Mouse (Mus musculus): ENCODE data around the gene Ooep. TPM values are rescaled to one million over a fixed set of nuclear protein-coding genes. Genes with fewer than 3 reads are reported as not detected.
"Not testable (repeated sequence)": the region's sequence is repeated elsewhere in the genome, so short reads cannot be mapped to it uniquely, and the experiment has no call there.

Gene Ooep
- polyA plus RNA-seq, 1 experiment from 2014 or later = 0.53 TPM

- not testable (repeated sequence) for H3K36me3 ChIP-seq; H3K9ac ChIP-seq; H3K4me1 ChIP-seq (replicated peaks); H3K27me3 ChIP-seq; ATAC-seq (replicated peaks; ENCODE audit: insufficient number of reproducible peaks, insufficient read depth, low FRiP score, low read depth); H3K4me2 ChIP-seq; H3K4me3 ChIP-seq; H3K27ac ChIP-seq; H3K9me3 ChIP-seq (replicated peaks)
- WGBS = 85% methylated on average over 16 of the region's 16 CpGs
Measured at GRCm38 (mm10) chr9:78367959-78368358, 10.6 kb downstream of the Ooep start, which contains the start of gene Dppa5a. Gene Dppa5a (minus strand): TSS chr9:78368177.

GRCm38 (mm10) chr9:78365850-78366544 lies 12.5 kb downstream of the Ooep start:
- WGBS = 60% methylated on average over 13 of the region's 13 CpGs
- no peak overlapping the region for H3K9ac ChIP-seq
- H3K27me3 ChIP-seq = no peaks in the 10 kb centered on the region
- no peak overlapping the region for H3K4me3 ChIP-seq
- H3K4me2 ChIP-seq = no peak overlapping the region
- H3K9me3 ChIP-seq (replicated peaks) = no peaks in the 10 kb centered on the region
- ATAC-seq (replicated peaks; ENCODE audit: insufficient number of reproducible peaks, insufficient read depth, low FRiP score, low read depth) = no peak
- no peaks in the 10 kb centered on the region for H3K36me3 ChIP-seq
- no peaks in the 10 kb centered on the region for H3K4me1 ChIP-seq (replicated peaks)
- no peak overlapping the region for H3K27ac ChIP-seq

GRCm38 (mm10) chr9:78364701-78365100 lies 13.8 kb downstream of the Ooep start:
- no peak for ATAC-seq (replicated peaks; ENCODE audit: insufficient number of reproducible peaks, insufficient read depth, low FRiP score, low read depth)
- WGBS = 90% methylated on average over 6 of the region's 6 CpGs
- Histone ChIP-seq H3K36me3 (no peaks in the 10 kb centered on the region), H3K4me2 (no peak overlapping the region), H3K27me3 (no peaks in the 10 kb centered on the region), H3K9me3 (replicated peaks) (no peaks in the 10 kb centered on the region), H3K4me1 (replicated peaks) (no peaks in the 10 kb centered on the region), H3K27ac (no peak overlapping the region), H3K4me3 (no peak overlapping the region), H3K9ac (no peak overlapping the region)

- H3K9ac ChIP-seq = no peak overlapping the region
- H3K9me3 ChIP-seq (replicated peaks) = no peaks in the 10 kb centered on the region
- no peak overlapping the region for H3K4me3 ChIP-seq
- no peaks in the 10 kb centered on the region for H3K27me3 ChIP-seq
- no peak overlapping the region for H3K4me2 ChIP-seq
- H3K36me3 ChIP-seq = no peaks in the 10 kb centered on the region
- no peak overlapping the region for H3K27ac ChIP-seq
- H3K4me1 ChIP-seq (replicated peaks) = no peaks in the 10 kb centered on the region
- ATAC-seq (replicated peaks; ENCODE audit: insufficient number of reproducible peaks, insufficient read depth, low FRiP score, low read depth) = no peak
- WGBS = 65% methylated on average over 6 of the region's 6 CpGs
Measured at GRCm38 (mm10) chr9:78363374-78363773, 15.2 kb downstream of the Ooep start.

GRCm38 (mm10) chr9:78360484-78360872 lies 18.0 kb downstream of the Ooep start:
- no peak overlapping the region for H3K4me2 ChIP-seq
- no peak overlapping the region for H3K9ac ChIP-seq
- no peak overlapping the region for H3K27ac ChIP-seq
- H3K9me3 ChIP-seq (replicated peaks) = no peaks in the 10 kb centered on the region
- no peaks in the 10 kb centered on the region for H3K27me3 ChIP-seq
- no peak for ATAC-seq (replicated peaks; ENCODE audit: insufficient number of reproducible peaks, insufficient read depth, low FRiP score, low read depth)
- H3K36me3 ChIP-seq = no peaks in the 10 kb centered on the region
- 47% methylated on average over 2 of the region's 2 CpGs for WGBS
- no peaks in the 10 kb centered on the region for H3K4me1 ChIP-seq (replicated peaks)
- H3K4me3 ChIP-seq = no peak overlapping the region

- H3K27me3 ChIP-seq = no peaks in the 10 kb centered on the region
- no peaks in the 10 kb centered on the region for H3K4me1 ChIP-seq (replicated peaks)
- H3K4me3 ChIP-seq = no peak overlapping the region
- WGBS = 77% methylated on average over 6 of the region's 6 CpGs
- no peaks in the 10 kb centered on the region for H3K9me3 ChIP-seq (replicated peaks)
- ATAC-seq (replicated peaks; ENCODE audit: insufficient number of reproducible peaks, insufficient read depth, low FRiP score, low read depth) = no peak
- H3K4me2 ChIP-seq = no peak overlapping the region
- H3K27ac ChIP-seq = no peak overlapping the region
- no peak overlapping the region for H3K9ac ChIP-seq
- H3K36me3 ChIP-seq = no peaks in the 10 kb centered on the region
Measured at GRCm38 (mm10) chr9:78359750-78360483, 18.6 kb downstream of the Ooep start.

- H3K27me3 ChIP-seq = no peaks in the 10 kb centered on the region
- no peaks in the 10 kb centered on the region for H3K9me3 ChIP-seq (replicated peaks)
- no peak overlapping the region for H3K9ac ChIP-seq
- no peak overlapping the region for H3K27ac ChIP-seq
- no peak overlapping the region for H3K4me3 ChIP-seq
- H3K4me2 ChIP-seq = no peak overlapping the region
- WGBS = 8% methylated on average over 9 of the region's 9 CpGs
- no peaks in the 10 kb centered on the region for H3K36me3 ChIP-seq
- no peak for ATAC-seq (replicated peaks; ENCODE audit: insufficient number of reproducible peaks, insufficient read depth, low FRiP score, low read depth)
- no peaks in the 10 kb centered on the region for H3K4me1 ChIP-seq (replicated peaks)
Measured at GRCm38 (mm10) chr9:78358053-78358452, 20.5 kb downstream of the Ooep start.

- Histone ChIP-seq H3K9me3 (replicated peaks) (no peaks in the 10 kb centered on the region), H3K4me3 (no peak within 1 kb of the TSS), H3K36me3 (no peaks in the 10 kb centered on the region), H3K4me2 (no peak within 1 kb of the TSS), H3K4me1 (replicated peaks) (no peaks in the 10 kb centered on the region), H3K9ac (no peak within 1 kb of the TSS), H3K27me3 (no peaks in the 10 kb centered on the region), H3K27ac (no peak within 1 kb of the TSS)
- ATAC-seq (replicated peaks; ENCODE audit: insufficient number of reproducible peaks, insufficient read depth, low FRiP score, low read depth) = no peak
- 85% methylated on average over 8 of the region's 8 CpGs for WGBS
Measured at GRCm38 (mm10) chr9:78355611-78356010, 22.9 kb downstream of the Ooep start, which contains the start of gene Gsta2. Gene Gsta2 (minus strand): TSS chr9:78355788.

GRCm38 (mm10) chr9:78354665-78355578 lies 23.6 kb downstream of the Ooep start:
- H3K9ac ChIP-seq = no peak overlapping the region
- no peaks in the 10 kb centered on the region for H3K36me3 ChIP-seq
- no peaks in the 10 kb centered on the region for H3K4me1 ChIP-seq (replicated peaks)
- no peaks in the 10 kb centered on the region for H3K9me3 ChIP-seq (replicated peaks)
- no peak overlapping the region for H3K27ac ChIP-seq
- H3K27me3 ChIP-seq = no peaks in the 10 kb centered on the region
- no peak for ATAC-seq (replicated peaks; ENCODE audit: insufficient number of reproducible peaks, insufficient read depth, low FRiP score, low read depth)
- 71% methylated on average over 11 of the region's 11 CpGs for WGBS
- H3K4me2 ChIP-seq = no peak overlapping the region
- no peak overlapping the region for H3K4me3 ChIP-seq

- no peaks in the 10 kb centered on the region for H3K27me3 ChIP-seq
- no peak overlapping the region for H3K4me3 ChIP-seq
- WGBS = 60% methylated on average over 6 of the region's 6 CpGs
Measured at GRCm38 (mm10) chr9:78351504-78352220, 26.9 kb downstream of the Ooep start.

GRCm38 (mm10) chr9:78350007-78350406 lies 28.5 kb downstream of the Ooep start:
- H3K9ac ChIP-seq; H3K36me3 ChIP-seq; H3K27me3 ChIP-seq; H3K4me1 ChIP-seq (replicated peaks); H3K27ac ChIP-seq; H3K4me2 ChIP-seq; ATAC-seq (replicated peaks; ENCODE audit: insufficient number of reproducible peaks, insufficient read depth, low FRiP score, low read depth); H3K4me3 ChIP-seq; H3K9me3 ChIP-seq (replicated peaks): not testable (repeated sequence)

More at GRCm38 (mm10) chr9:78351504-78352220, 26.9 kb downstream of the Ooep start:
- Histone ChIP-seq H3K4me1 (replicated peaks) (no peaks in the 10 kb centered on the region), H3K36me3 (no peaks in the 10 kb centered on the region), H3K9me3 (replicated peaks) (no peaks in the 10 kb centered on the region), H3K4me2 (no peak overlapping the region), H3K27ac (no peak overlapping the region), H3K9ac (no peak overlapping the region)
- ATAC-seq (replicated peaks; ENCODE audit: insufficient number of reproducible peaks, insufficient read depth, low FRiP score, low read depth) = no peak

Data from heart, embryonic 15.5 days (tissue).